Mouse (Mus musculus) neural tube, embryonic 12.5 days (tissue): Measurements from ENCODE around the gene Gm47995. TPM values are rescaled to one million over a fixed set of nuclear protein-coding genes. Genes with fewer than 3 reads are reported as not detected.
"Not testable (repeated sequence)": the region's sequence is repeated elsewhere in the genome, so short reads cannot be mapped to it uniquely, and the experiment has no call there.

Experiments used
- ATAC-seq: fragments of 200-750 bp; cut with Nextera tagmentation; 2 replicates; pipeline ENCODE4 v1.8.0; 2017; ENCODE audit warnings: low read depth, mild to moderate bottlenecking, moderate TSS enrichment, moderate library complexity; ENCODE audit not compliant: low FRiP score
- H3K27ac ChIP-seq: fragments of 300-500 bp; sonication (generic); 2 replicates; pipeline ENCODE4 v1.5.1; 2016
- H3K27me3 ChIP-seq: fragments of 300-500 bp; sonication (generic); replicated peaks from 2 replicates; pipeline ENCODE4 v1.6.1; 2016; ENCODE audit warnings: mild to moderate bottlenecking
- H3K36me3 ChIP-seq: fragments of 300-500 bp; sonication (generic); 2 replicates; pipeline ENCODE4 v1.6.1; 2016; ENCODE audit warnings: mild to moderate bottlenecking
- H3K4me1 ChIP-seq: fragments of 300-500 bp; sonication (generic); 2 replicates; pipeline ENCODE4 v1.6.1; 2016
- H3K4me2 ChIP-seq: fragments of 300-500 bp; sonication (generic); replicated peaks from 2 replicates; pipeline ENCODE4 v1.6.1; 2016; ENCODE audit warnings: mild to moderate bottlenecking
- H3K4me3 ChIP-seq: fragments of 300-500 bp; sonication (generic); 2 replicates; pipeline ENCODE4 v1.5.1; 2016
- H3K9ac ChIP-seq: fragments of 300-500 bp; sonication (generic); 2 replicates; pipeline ENCODE4 v1.6.1; 2016; ENCODE audit warnings: mild to moderate bottlenecking
- H3K9me3 ChIP-seq: fragments of 300-500 bp; sonication (generic); 2 replicates; pipeline ENCODE4 v1.6.1; 2016; ENCODE audit warnings: mild to moderate bottlenecking
- WGBS: fragments of 180-500 bp; shearing (Covaris S2); methylation state at CpG from one replicate; pipeline ENCODE4 v1.1.7; 2016; 5-methylcytosine and 5-hydroxymethylcytosine counted together
- polyA plus RNA-seq: library from polyadenylated mRNA; unstranded; fragments of >200 nt; fragmentation: Nextera tagmentation; extraction: Ambion mirVana; gene quantifications from 2 replicates; pipeline ENCODE4 v1.2.1, GENCODE M21; 2016

The Gm47995 gene
- polyA plus RNA-seq, 1 experiment from 2014 or later, result 0.32 TPM

DNA sequence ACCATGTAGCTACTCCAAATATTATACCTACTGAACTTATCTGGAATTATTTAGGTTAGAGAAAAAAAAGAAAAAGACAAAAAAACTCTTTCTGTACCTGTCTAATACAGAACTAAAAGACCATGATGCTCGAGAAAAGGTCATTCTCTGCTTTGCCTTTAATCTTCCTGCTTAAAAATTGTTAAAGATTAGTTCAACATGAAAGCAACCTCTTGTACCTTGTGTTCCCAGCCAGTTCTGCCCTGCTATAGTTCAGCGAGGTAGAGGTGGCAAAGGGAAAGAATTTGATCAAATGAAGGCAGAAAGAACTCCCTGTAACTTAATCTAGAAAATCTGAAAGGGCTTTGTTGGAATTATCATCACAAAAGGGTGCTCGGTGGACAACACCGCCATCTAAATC lies 2.3 kb upstream of the Gm47995 start:
- H3K27ac ChIP-seq, H3K4me1 ChIP-seq, ATAC-seq, H3K4me3 ChIP-seq, H3K9me3 ChIP-seq, H3K4me2 ChIP-seq, H3K36me3 ChIP-seq, H3K9ac ChIP-seq, H3K27me3 ChIP-seq: not testable (repeated sequence)
- 71% methylated on average over 4 of the region's 4 CpGs for WGBS

GRCm38 (mm10) chr1:151196690-151197089 lies 1.6 kb upstream of the Gm47995 start:
- H3K27me3 ChIP-seq, ATAC-seq, H3K27ac ChIP-seq, H3K4me2 ChIP-seq, H3K9me3 ChIP-seq, H3K9ac ChIP-seq, H3K4me1 ChIP-seq, H3K4me3 ChIP-seq, H3K36me3 ChIP-seq: not testable (repeated sequence)
- 93% methylated on average over 3 of the region's 3 CpGs for WGBS

- H3K4me2 ChIP-seq, ATAC-seq: not testable (repeated sequence)
Measured at GRCm38 (mm10) chr1:151200620-151201019, 2.4 kb downstream of the Gm47995 start.

GRCm38 (mm10) chr1:151202771-151203170 lies 4.5 kb downstream of the Gm47995 start:
- H3K4me3 ChIP-seq, H3K9me3 ChIP-seq, ATAC-seq, H3K27ac ChIP-seq, H3K4me2 ChIP-seq, H3K27me3 ChIP-seq, H3K9ac ChIP-seq, H3K36me3 ChIP-seq, H3K4me1 ChIP-seq: not testable (repeated sequence)
- whole genome bisulfite sequencing, result 87% methylated on average over 4 of the region's 5 CpGs

More at GRCm38 (mm10) chr1:151200620-151201019, 2.4 kb downstream of the Gm47995 start:
- not testable (repeated sequence) for H3K27me3 ChIP-seq, H3K9ac ChIP-seq, H3K4me1 ChIP-seq, H3K27ac ChIP-seq, H3K4me3 ChIP-seq, H3K36me3 ChIP-seq, H3K9me3 ChIP-seq

GRCm38 (mm10) chr1:151203818-151204217 lies 5.6 kb downstream of the Gm47995 start, which contains the start of gene 3110040M04Rik:
Gene 3110040M04Rik, plus strand, starts transcription at chr1:151204121.
- not testable (repeated sequence) for H3K4me3 ChIP-seq, H3K9ac ChIP-seq, H3K9me3 ChIP-seq, H3K4me1 ChIP-seq, H3K27ac ChIP-seq, H3K27me3 ChIP-seq, H3K4me2 ChIP-seq, H3K36me3 ChIP-seq, ATAC-seq
- no CpG with 5 or more reads among the region's 6 CpGs for WGBS

DNA sequence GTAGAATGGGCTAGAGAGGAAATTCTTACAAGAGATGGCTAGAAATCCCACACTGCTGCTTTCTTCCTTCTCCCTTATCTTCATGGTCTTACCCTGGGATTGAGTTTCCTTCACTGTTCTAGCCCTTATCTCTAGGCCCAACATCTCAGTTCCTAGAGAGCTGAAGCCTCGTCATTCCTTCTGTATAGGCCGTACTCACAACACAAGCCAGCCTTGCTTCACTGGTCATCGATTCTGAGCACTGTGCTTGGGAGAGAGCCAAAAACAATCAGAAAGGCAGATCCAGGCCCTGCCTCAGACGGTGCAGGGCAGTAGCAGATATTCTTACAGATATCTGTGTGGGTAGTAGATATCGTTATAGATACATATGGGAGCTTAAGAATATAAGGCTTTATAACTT lies 10.2 kb downstream of the Gm47995 start:
- H3K4me1 ChIP-seq, H3K9me3 ChIP-seq, H3K4me3 ChIP-seq, H3K27me3 ChIP-seq, H3K9ac ChIP-seq, H3K36me3 ChIP-seq, H3K27ac ChIP-seq, H3K4me2 ChIP-seq: not testable (repeated sequence)
- 87% methylated on average over 4 of the region's 5 CpGs for WGBS
- peak; percentile 25; the same call in 1 of the 2 replicates for ATAC-seq

DNA sequence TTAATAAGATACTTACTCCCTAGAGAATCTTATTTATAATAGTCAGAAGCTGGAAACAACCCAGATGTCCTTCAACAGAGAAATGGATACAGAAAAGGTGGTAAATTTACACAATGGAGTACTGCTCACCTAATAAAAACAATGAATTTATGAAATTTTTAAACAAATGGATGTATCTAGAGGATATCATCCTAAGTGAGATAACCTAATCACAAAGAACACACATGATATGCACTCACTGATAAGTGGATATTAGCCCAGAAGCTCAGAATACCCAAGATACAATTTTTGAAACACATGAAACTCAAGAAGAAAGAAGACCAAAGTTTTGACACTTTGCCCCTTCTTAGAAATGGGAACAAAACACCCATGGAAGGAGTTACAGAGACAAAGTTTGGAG lies 10.7 kb downstream of the Gm47995 start:
- not testable (repeated sequence) for ATAC-seq, H3K27me3 ChIP-seq, H3K36me3 ChIP-seq

DNA sequence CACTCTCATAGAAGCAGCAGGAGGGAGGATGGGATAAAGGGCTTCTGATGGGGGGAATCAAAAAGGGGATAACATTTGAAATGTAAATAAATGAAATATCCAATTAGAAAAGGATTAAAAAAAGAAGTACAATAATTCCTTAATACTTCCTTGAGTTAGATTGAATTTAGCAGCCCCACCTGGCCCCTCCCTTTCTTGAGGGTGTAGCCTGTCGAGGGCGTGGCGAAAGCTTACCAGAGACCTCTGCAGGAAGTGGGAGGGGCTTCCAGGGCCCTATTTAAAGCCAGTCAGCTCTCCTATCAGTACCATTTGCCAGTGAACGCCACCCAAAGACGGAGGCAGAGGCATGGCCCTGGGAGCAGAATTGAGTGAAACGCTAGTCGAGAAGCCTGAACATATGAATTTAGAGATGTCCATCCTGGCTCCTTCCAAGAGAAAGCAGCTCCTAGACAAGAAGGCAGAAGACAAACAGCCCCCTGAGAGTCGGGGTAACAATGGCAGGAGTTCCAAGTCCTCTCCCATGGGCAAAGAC lies 11.6 kb downstream of the Gm47995 start, which contains the start of gene Gm47996:
TSS of gene Gm47996 (plus strand) at position 308 of the 532 bp plus-strand sequence.
- H3K27ac ChIP-seq, H3K4me2 ChIP-seq, H3K4me1 ChIP-seq, H3K9ac ChIP-seq, H3K27me3 ChIP-seq, H3K9me3 ChIP-seq, ATAC-seq, H3K4me3 ChIP-seq, H3K36me3 ChIP-seq: not testable (repeated sequence)
- WGBS, result 92% methylated on average over 4 of the region's 8 CpGs

More for the DNA sequence above, 10.7 kb downstream of the Gm47995 start:
- H3K4me1 ChIP-seq, H3K27ac ChIP-seq, H3K9ac ChIP-seq, H3K4me3 ChIP-seq, H3K4me2 ChIP-seq, H3K9me3 ChIP-seq: not testable (repeated sequence)

DNA sequence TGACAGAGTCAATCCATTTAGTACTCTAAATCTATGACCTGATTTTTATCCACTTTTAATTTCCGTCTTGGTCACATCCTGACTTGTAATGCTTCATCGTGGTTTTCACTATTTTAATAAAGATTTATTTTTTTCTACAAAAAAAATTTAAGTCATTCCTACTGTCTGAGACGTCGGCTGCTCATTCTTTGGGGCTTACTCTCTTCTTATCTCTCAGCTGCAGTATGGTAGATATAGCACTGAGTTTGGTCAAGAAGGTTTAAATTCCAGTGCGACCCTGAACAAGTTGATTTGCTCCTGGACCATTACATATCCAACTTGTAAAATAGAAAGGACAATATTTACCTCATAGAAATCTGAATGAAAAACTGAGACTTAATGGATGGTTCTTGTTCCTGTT lies 13.4 kb downstream of the Gm47995 start:
- H3K27me3 ChIP-seq, H3K4me2 ChIP-seq, H3K27ac ChIP-seq, H3K4me1 ChIP-seq, H3K36me3 ChIP-seq, H3K4me3 ChIP-seq, ATAC-seq, H3K9ac ChIP-seq, H3K9me3 ChIP-seq: not testable (repeated sequence)
- WGBS, result 97% methylated on average over 5 of the region's 5 CpGs

DNA sequence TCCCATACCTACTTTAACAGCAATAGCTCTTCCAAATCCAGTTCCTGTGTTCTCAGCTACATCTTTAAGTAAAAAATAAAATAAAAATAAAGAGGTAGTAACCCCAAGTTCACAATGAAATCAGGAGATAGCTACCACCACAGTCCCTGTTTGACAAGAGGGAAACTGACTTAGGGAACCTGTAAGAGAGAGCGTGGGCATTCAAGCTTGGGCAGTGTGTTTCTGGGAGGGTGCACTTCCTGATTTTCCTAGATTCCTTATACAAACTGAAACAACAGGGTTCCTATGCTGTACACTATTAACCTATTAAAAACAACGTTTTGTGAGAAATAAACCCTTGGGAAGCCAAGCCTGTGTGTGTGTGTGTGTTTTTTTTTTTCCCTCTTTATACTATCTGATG lies 16.6 kb downstream of the Gm47995 start:
- H3K4me1 ChIP-seq, result no peaks in the 10 kb centered on the region
- WGBS, result 71% methylated on average over 2 of the region's 2 CpGs

DNA sequence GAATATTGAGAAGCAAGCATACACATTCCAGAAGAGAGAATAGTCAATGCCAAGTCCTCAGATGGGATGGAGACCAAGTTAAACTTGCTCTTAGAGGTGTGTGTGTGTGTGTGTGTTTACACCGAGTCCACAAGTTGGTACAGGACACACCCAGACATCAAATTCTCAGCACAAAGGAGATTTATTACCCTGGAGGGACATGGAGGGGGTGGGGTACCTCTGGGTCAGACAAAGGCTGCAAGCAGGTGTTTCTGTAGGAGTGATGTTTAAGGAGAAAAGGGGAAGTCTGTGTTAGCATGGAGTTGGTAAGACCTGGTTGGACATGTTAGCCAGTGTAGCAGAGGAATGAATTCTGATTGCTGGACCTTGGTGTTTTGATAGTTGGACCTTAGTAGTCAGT lies 17.7 kb downstream of the Gm47995 start:
- Histone ChIP-seq H3K4me3 (no peak overlapping the region), H3K4me1 (no peaks in the 10 kb centered on the region), H3K27me3 (no peaks in the 10 kb centered on the region), H3K4me2 (no peak overlapping the region), H3K9ac (no peak overlapping the region), H3K36me3 (no peaks in the 10 kb centered on the region), H3K27ac (no peak overlapping the region), H3K9me3 (no peaks in the 10 kb centered on the region)
- 56% methylated on average over 1 of the region's 1 CpGs for WGBS
- ATAC-seq, result no peak

More for the DNA sequence above, 16.6 kb downstream of the Gm47995 start:
- Histone ChIP-seq H3K9ac (no peak overlapping the region), H3K9me3 (no peaks in the 10 kb centered on the region), H3K4me2 (no peak overlapping the region), H3K27ac (no peak overlapping the region), H3K27me3 (no peaks in the 10 kb centered on the region), H3K4me3 (no peak overlapping the region), H3K36me3 (no peaks in the 10 kb centered on the region)
- no peak for ATAC-seq

- Histone ChIP-seq H3K9me3 (no peaks in the 10 kb centered on the region), H3K36me3 (no peaks in the 10 kb centered on the region), H3K27ac (no peak overlapping the region), H3K4me3 (no peak overlapping the region), H3K27me3 (no peaks in the 10 kb centered on the region), H3K4me2 (no peak overlapping the region), H3K4me1 (no peaks in the 10 kb centered on the region), H3K9ac (no peak overlapping the region)
- ATAC-seq, result no peak
- WGBS, result 58% methylated on average over 3 of the region's 3 CpGs
Measured at GRCm38 (mm10) chr1:151216417-151216816, 18.2 kb downstream of the Gm47995 start.

- no peak overlapping the region for H3K27ac ChIP-seq
- no peaks in the 10 kb centered on the region for H3K9me3 ChIP-seq
- no peak overlapping the region for H3K9ac ChIP-seq
- WGBS, result 93% methylated on average over 5 of the region's 5 CpGs
- H3K4me2 ChIP-seq, result no peak overlapping the region
- no peaks in the 10 kb centered on the region for H3K27me3 ChIP-seq
- no peak for ATAC-seq
- no peak overlapping the region for H3K4me3 ChIP-seq
- H3K4me1 ChIP-seq, result no peaks in the 10 kb centered on the region
- no peaks in the 10 kb centered on the region for H3K36me3 ChIP-seq
Measured at GRCm38 (mm10) chr1:151219045-151219444, 20.8 kb downstream of the Gm47995 start.
